Mouse (Mus musculus) heart, adult 18-20 months (tissue): ENCODE measurements around the gene Agbl4. TPM values are rescaled to one million over a fixed set of nuclear protein-coding genes. Genes with fewer than 3 reads are reported as not detected.

ENCODE experiments used
- DNase-seq, 2 experiments: peaks; one replicate each; pipeline ENCODE4 v3.0.0; 2021 to 2022; ENCODE audit warnings: mixed read lengths in 1 of 2
- total RNA-seq, 2 experiments: library from RNA; stranded (reverse); gene quantifications; 2 replicates each; pipeline ENCODE4 v1.2.3; 2021

Gene Agbl4
- total RNA-seq, 2 experiments from 2014 or later = 0.26 to 0.67 TPM

DNA sequence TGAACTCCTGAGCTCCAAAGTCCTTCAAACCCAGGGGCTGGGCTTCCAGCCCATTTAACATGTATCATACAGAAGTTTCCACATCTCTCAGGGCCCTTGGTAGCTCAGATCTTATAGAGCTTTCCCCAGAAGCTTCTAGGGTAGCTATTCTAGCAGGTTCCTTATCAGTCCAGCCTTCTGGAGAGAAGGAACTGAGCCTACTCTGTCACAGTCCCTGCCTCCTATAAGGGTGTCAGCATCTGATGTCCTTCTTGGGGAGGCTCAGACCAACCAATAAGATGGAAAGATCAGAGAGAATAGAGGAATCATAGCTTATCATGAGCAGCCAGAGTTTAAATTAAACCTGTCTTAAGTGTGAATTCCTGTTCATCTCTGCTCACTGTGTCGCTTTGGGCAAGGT lies 1269.3 kb downstream of the Agbl4 start:
- no peak for DNase-seq

DNA sequence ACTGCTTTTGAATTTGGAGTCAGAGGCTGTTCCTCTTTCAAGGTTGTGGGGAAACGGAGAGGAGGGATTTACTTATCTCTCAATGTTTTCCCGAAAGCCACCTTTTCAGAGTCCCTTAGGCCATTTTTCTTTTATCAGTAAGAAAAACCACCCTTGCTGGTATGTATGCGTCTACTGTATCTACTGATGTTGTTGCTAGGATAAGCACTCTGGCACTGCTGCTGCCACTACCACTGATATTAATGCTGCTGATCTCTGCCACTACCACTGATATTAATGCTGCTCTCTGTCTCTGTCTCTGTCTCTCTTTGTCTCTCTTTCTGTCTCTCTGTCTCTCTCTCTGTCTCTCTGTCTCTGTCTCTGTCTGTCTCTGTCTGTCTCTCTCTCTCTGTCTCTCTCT lies 1271.9 kb downstream of the Agbl4 start:
- no peak for DNase-seq

DNA sequence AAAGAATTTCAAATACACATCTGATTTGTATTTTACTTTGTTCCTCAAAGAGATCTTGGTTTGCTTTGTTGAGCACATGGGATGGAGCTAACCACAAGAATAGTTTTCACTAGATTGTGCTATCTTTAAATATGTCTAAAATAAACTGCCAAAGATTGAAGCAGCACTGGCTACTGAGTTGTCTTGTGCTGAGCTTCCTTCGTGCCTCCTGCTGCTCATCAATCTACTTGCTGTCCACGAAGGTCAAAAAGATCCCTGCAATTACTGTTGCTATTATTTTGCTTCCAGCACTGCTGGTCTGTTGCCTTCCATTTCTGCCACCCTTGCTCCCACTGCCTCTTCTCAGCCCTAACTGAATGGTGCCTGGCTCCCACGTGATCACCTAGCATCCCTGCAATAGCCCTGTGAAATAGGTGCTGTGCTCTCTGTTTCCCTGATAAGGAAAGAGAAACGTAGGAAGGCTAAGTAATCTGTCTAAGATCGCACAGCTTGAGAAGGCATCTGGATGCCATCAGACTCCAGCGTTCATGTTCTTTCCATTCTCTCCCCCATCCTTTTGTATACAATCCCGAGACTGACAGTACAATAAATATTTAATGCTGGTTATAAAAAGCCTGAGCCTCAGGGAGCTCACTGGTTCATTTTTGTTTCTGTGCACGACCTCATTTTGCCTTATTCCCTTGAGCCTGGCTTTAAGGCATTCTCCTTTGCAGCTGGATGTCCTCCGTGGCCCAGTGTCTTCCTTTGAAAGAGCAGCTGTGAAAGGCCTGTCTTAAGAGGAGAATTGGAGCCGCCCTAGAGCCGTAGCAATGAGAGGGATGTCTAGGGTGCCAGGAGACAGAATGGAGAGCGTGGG lies 1273.3 kb downstream of the Agbl4 start:
- DNase-seq = peak; percentile 7 to 28

DNA sequence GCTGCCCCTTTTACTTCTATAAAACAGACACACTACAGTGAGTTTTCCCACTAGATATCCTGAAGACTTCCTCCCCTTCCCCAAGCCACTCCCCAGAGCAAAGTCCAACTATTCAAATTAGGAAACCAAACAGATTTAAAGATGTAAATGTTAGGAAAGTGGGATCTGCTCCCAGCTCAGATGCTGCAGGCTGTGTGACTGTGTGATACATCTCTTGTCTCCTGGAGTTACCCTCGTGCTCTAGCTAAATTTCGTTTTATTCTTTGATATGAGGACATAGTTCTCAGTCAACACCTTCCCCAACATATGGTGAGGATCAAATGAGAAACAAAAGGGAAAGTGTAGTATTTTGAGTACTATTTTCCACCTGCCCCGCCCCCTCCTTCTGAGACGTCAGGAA lies 1274.0 kb downstream of the Agbl4 start:
- DNase-seq = no peak

DNA sequence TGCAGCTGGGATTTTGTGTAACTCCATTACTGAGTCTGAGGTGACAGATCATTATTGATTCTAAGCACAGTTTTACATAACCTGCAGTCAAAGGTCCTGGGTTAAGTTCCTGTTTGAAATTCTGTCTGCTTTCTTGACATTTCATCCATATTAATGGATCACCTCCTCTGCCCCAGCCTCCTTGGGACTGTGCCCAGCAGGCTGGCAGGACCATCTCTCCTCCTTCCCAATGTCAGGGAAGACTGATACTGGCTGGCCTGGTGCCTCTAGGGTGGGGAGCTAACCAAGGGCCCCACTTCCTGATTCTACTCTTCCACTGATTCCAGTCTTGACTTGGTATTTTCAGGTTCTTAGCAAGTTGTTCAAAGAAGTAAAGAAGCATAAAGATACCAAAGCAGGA lies 1276.4 kb downstream of the Agbl4 start:
- no peak for DNase-seq

DNA sequence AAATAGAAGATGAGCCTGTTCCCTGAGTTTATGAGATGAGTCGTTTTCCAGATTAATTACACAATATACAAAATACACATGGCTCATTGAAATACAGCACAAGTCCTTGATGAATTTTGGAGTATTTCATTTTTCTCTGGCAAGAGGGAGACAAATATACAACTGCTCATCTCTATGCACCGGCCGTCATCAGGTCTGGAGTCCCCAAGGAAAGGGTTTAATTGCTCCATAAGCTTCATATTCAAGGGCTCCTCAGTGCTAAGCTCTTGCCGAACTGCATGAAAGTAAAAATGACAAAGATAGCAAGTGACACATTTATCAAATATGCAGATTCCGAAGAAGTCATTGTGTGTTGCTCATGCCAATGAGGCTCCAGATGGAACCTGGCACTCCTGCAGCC lies 1284.5 kb downstream of the Agbl4 start:
- DNase-seq = no peak

DNA sequence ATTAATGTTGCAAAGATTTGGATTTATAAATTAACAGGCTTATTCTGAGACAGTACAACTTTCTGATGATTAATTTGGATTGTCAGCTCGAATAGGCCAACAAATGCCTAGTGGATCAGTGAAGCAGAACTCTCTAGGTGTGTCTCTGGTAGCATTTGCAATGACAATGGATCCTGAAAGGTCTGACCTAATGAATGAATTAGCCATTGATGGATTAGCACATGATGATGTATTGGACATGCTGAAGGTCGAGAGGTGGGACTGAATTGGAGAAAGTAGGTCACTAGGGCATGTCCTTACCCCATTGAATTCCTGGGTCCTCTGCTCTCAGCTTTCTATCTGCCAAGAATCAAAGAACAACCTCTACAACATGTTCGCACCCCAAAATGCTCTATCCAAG lies 1285.3 kb downstream of the Agbl4 start:
- DNase-seq = no peak

DNA sequence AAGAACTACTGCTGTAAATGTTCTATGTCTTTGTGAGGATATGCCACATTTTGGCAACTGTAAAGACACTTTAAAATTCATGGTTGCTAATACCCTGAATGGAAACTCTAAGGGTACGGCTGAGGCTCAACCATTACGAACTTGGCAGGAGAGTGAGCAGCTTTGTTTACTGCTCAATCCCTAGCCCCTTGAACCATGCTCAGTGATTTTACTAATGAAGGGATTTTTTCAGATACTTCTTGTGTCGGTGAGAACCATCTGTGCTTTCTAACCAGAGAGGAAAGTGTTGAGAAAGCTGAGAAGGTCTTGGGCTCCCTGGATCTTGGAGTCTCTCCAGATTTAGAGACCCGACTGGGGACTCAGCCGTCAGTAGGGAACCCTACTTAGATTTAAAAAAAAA lies 1286.4 kb downstream of the Agbl4 start:
- no peak for DNase-seq

DNA sequence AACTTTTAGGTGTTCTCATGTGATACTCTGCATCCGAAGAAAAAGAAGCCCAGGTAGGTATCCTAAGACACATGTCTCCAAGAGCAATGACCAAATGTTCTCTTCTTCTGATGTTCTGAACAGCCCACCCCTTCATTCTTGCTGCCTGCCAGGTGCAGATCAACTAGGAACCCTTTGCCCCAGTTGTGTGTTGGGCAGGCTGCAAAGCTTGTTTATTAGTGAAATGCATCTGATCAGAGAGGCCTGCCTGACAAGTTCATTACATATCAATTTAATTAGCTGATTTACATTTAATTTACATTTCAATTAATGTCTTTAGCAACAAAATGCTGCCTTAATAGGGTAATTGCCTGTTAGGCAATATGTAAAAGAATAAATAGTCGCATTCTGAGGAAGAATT lies 1288.5 kb downstream of the Agbl4 start:
- no peak for DNase-seq

DNA sequence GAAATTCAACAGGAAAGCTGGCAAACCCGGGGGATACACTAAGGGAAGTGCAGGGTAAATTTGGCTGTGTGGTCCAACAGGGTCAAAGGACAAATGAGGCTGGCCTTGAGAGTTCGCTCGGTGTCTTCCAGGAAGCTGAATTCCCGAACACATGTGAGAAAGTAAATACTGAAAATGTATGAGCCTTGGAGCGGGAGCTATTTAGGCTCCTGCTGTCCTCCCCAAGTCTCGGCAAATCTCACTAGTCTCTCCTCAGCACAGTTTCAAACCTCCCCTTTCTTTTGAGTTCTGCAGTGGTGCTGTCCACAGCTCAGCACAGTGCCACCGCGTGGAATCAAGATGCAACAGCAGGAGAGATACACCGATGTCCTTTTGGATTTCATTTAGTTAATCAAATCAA lies 1289.5 kb downstream of the Agbl4 start:
- peak; percentile 53 to 66 for DNase-seq

DNA sequence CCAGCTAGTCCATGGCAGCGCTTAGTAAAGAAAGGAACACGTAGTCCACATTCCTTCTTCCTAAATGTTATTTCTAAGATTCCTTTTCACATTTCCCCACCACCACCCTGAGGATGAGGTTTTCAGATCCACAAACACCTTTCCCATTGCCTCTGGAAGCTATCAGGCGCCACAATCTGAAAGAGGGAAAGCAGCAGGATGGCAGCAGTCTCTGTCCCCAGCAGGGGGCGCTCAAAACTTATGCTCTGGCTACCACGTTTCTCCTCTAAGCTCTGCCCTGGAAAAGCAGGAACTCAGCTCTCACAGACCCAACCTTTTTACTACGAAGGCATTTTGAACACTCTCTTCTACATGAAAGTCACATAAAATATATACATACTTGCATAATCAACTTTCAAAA lies 1290.2 kb downstream of the Agbl4 start:
- peak; percentile 72 to 91 for DNase-seq

DNA sequence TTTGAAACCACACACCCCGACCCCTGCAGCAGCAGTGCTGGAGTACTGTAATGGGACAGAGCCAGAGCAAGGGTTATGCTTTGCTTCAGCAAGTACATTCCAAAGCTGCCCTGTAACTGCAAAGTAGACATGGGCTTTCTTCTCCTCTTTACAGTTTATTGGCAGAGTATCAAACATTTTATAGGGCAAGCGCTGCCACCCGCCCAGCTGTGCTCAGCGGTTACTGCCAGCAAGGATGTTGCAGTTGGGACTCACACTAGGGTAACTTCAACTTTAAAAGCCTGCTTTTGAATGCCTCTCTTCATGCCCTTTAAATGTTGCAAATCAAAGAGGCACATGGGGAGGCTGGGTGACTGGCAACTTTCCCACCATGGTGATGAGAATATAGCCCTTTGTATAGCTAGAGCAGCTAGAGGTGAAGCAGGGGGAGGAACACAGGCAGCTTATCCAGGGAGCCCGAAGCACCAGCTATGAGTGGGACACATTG lies 1293.6 kb downstream of the Agbl4 start:
- DNase-seq = no peak

DNA sequence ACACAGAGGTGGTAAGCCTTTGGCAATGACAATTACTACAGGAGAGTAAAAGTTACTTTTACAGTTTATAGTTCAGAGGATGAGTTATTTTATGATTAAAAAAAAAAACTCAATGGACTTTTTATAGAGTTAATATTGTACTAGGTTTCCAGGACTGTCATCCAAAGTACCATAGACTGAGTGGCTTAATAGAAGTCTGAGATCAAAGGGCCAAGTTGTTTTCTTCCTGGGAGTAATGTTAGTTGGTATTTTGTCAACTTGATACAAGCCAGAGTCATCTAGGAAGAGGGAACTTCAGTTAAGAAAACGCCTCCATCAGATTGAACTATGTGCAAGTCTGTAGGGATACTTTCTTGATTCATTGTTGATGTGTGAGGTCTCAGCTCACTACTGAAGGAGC lies 1303.9 kb downstream of the Agbl4 start:
- no peak for DNase-seq

DNA sequence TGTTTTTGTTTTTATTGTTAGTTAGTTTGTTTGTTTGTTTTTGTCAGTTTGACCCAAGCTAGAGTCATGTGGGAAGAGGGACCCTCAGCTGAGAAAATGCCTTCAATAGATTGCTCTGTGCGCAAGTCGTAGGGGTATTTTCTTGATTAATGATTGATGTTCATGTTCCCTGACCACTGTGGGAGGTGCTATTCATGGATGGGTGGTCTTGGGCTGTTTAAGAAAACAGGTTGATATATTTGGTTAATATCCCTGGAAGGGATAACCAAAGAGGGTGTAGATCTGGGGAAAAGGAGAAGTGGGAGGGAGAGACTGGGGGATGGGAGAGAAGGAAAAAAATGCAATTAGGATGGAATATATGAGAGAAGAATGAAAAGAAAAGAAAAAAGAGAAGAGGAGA lies 1306.7 kb downstream of the Agbl4 start:
- no peak for DNase-seq

DNA sequence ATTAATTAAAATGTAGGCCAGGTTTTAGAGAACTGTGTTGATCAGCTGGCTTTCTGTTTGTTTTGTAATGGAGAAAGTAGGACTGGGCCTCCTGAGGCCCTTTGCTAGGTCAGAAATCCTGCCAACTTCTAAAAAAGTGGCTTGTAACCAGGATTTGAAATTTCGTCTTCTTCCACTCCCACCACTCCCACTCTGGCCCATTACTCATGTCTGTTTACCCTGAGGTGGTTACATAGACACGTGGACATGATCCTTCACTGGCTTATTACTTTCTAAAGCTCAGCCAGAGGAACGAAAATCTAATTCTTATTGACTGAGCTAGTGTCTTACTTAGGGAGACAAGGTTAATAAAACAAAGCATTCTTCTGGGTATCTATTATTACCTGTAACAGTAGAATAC lies 1307.5 kb downstream of the Agbl4 start:
- no peak for DNase-seq

Other genes starting within 250 kb of the Agbl4 start
- under 1 TPM; 0.07 to 0.26 TPM for gene Elavl4, start 45.8 kb upstream of the Agbl4 start, total RNA-seq